Mouse (Mus musculus) embryonic facial prominence, embryonic 13.5 days (tissue): Measurements from ENCODE around the gene Odf2l. TPM values are rescaled to one million over a fixed set of nuclear protein-coding genes. Genes with fewer than 3 reads are reported as not detected.

Experiments used
- ATAC-seq: fragments of 200-750 bp; cut with Nextera tagmentation; 2 replicates; pipeline ENCODE4 v1.8.0; 2017; ENCODE audit warnings: low read depth; ENCODE audit not compliant: insufficient number of reproducible peaks, insufficient read depth, low FRiP score, low TSS enrichment
- H3K27ac ChIP-seq: fragments of 300-500 bp; sonication (generic); 2 replicates; pipeline ENCODE4 v1.5.1; 2015; ENCODE audit warnings: moderate library complexity, mild to moderate bottlenecking, inconsistent platforms
- H3K27me3 ChIP-seq: fragments of 300-500 bp; sonication (generic); 2 replicates; pipeline ENCODE4 v1.6.1; 2015; ENCODE audit warnings: mild to moderate bottlenecking, inconsistent platforms
- H3K36me3 ChIP-seq: fragments of 300-500 bp; sonication (generic); 2 replicates; pipeline ENCODE4 v1.6.1; 2015; ENCODE audit warnings: mild to moderate bottlenecking, inconsistent platforms
- H3K4me1 ChIP-seq: fragments of 300-500 bp; sonication (generic); 2 replicates; pipeline ENCODE4 v1.6.1; 2015; ENCODE audit warnings: inconsistent platforms
- H3K4me2 ChIP-seq: fragments of 300-500 bp; sonication (generic); 2 replicates; pipeline ENCODE4 v1.6.1; 2015; ENCODE audit warnings: moderate library complexity, mild to moderate bottlenecking, inconsistent platforms
- H3K4me3 ChIP-seq: fragments of 300-500 bp; sonication (generic); 2 replicates; pipeline ENCODE4 v1.5.1; 2015; ENCODE audit warnings: mild to moderate bottlenecking, inconsistent platforms
- H3K9ac ChIP-seq: fragments of 300-500 bp; sonication (generic); 2 replicates; pipeline ENCODE4 v1.6.1; 2015; ENCODE audit warnings: mild to moderate bottlenecking, inconsistent platforms
- H3K9me3 ChIP-seq: fragments of 300-500 bp; sonication (generic); 2 replicates; pipeline ENCODE4 v1.6.1; 2016; ENCODE audit warnings: inconsistent platforms
- WGBS: fragments of 180-500 bp; shearing (Covaris S2); methylation state at CpG from one replicate; pipeline ENCODE4 v1.1.7; 2015; ENCODE audit warnings: mixed read lengths; 5-methylcytosine and 5-hydroxymethylcytosine counted together
- polyA plus RNA-seq: library from polyadenylated mRNA; unstranded; fragments of >200 nt; fragmentation: Nextera tagmentation; extraction: Ambion mirVana; gene quantifications from 2 replicates; pipeline ENCODE4 v1.2.1, GENCODE M21; 2015

Gene Odf2l
- polyA plus RNA-seq, 1 experiment from 2014 or later, result 18.0 TPM

- H3K4me3 ChIP-seq, result no peak overlapping the region
- H3K27me3 ChIP-seq, result no peaks in the 10 kb centered on the region
- H3K4me2 ChIP-seq, result no peak overlapping the region
- H3K27ac ChIP-seq, result no peak overlapping the region
- no peak overlapping the region for H3K9ac ChIP-seq
- no peaks in the 10 kb centered on the region for H3K36me3 ChIP-seq
- 0 out of 2 replicates have a peak, but pooled peaks cover 3% of the 10 kb centered on the region for H3K9me3 ChIP-seq
- WGBS, result 70% methylated on average over 5 of the region's 5 CpGs
- no peak for ATAC-seq
- no peaks in the 10 kb centered on the region for H3K4me1 ChIP-seq
Observed at GRCm38 (mm10) chr3:145103770-145104169, 14.6 kb upstream of the Odf2l start.

- no peaks in the 10 kb centered on the region for H3K36me3 ChIP-seq
- H3K27me3 ChIP-seq, result no peaks in the 10 kb centered on the region
- no peak overlapping the region for H3K4me3 ChIP-seq
- no peak overlapping the region for H3K27ac ChIP-seq
- H3K9me3 ChIP-seq, result 0 out of 2 replicates have a peak, but pooled peaks cover 3% of the 10 kb centered on the region
- no peaks in the 10 kb centered on the region for H3K4me1 ChIP-seq
- H3K9ac ChIP-seq, result no peak overlapping the region
- no peak for ATAC-seq
- WGBS, result 67% methylated on average over 5 of the region's 5 CpGs
- H3K4me2 ChIP-seq, result no peak overlapping the region
Observed at GRCm38 (mm10) chr3:145105076-145105772, 13.2 kb upstream of the Odf2l start.

GRCm38 (mm10) chr3:145105773-145106504 is 12.4 kb upstream of the Odf2l start:
- 71% methylated on average over 5 of the region's 5 CpGs for WGBS
- ATAC-seq, result no peak
- H3K27me3 ChIP-seq, result no peaks in the 10 kb centered on the region

GRCm38 (mm10) chr3:145115169-145115568 is 3.2 kb upstream of the Odf2l start:
- Histone ChIP-seq H3K4me2 (no peak overlapping the region), H3K27me3 (no peaks in the 10 kb centered on the region), H3K36me3 (no peaks in the 10 kb centered on the region), H3K9ac (no peak overlapping the region), H3K4me3 (no peak overlapping the region), H3K9me3 (no peaks in the 10 kb centered on the region), H3K27ac (no peak overlapping the region), H3K4me1 (peaks cover 14% of the 10 kb centered on the region)
- no peak for ATAC-seq
- WGBS, result 91% methylated on average over 2 of the region's 2 CpGs

More at GRCm38 (mm10) chr3:145105773-145106504, 12.4 kb upstream of the Odf2l start:
- Histone ChIP-seq H3K4me1 (no peaks in the 10 kb centered on the region), H3K36me3 (no peaks in the 10 kb centered on the region), H3K4me2 (no peak overlapping the region), H3K4me3 (no peak overlapping the region), H3K9me3 (0 out of 2 replicates have a peak, but pooled peaks cover 3% of the 10 kb centered on the region), H3K9ac (no peak overlapping the region), H3K27ac (no peak overlapping the region)

GRCm38 (mm10) chr3:145117637-145118036 is 751 bp upstream of the Odf2l start:
- H3K4me3 ChIP-seq, result peak overlapping the region; percentile 75
- peak overlapping the region; percentile 85 for H3K9ac ChIP-seq
- no peaks in the 10 kb centered on the region for H3K27me3 ChIP-seq
- H3K4me1 ChIP-seq, result peaks cover 15% of the 10 kb centered on the region
- H3K36me3 ChIP-seq, result no peaks in the 10 kb centered on the region
- no peaks in the 10 kb centered on the region for H3K9me3 ChIP-seq
- ATAC-seq, result no peak
- peak overlapping the region; percentile 62 for H3K4me2 ChIP-seq
- 84% methylated on average over 10 of the region's 10 CpGs for WGBS
- peak overlapping the region; percentile 97 for H3K27ac ChIP-seq

GRCm38 (mm10) chr3:145119002-145119358 is 592 bp downstream of the Odf2l start:
- peaks cover 15% of the 10 kb centered on the region for H3K4me1 ChIP-seq
- no peaks in the 10 kb centered on the region for H3K9me3 ChIP-seq
- no peak for ATAC-seq
- peak overlapping the region; percentile 75 for H3K4me3 ChIP-seq
- peak overlapping the region; percentile 97 for H3K27ac ChIP-seq
- no peaks in the 10 kb centered on the region for H3K36me3 ChIP-seq
- H3K27me3 ChIP-seq, result no peaks in the 10 kb centered on the region
- WGBS, result 4% methylated on average over 14 of the region's 14 CpGs
- H3K9ac ChIP-seq, result peak overlapping the region; percentile 85
- H3K4me2 ChIP-seq, result peak overlapping the region; percentile 62

- ATAC-seq, result no peak
- H3K36me3 ChIP-seq, result no peaks in the 10 kb centered on the region
- WGBS, result 71% methylated on average over 7 of the region's 7 CpGs
- peaks cover 15% of the 10 kb centered on the region for H3K4me1 ChIP-seq
- no peak overlapping the region for H3K27ac ChIP-seq
- H3K4me2 ChIP-seq, result peak overlapping the region; percentile 62
- peak overlapping the region; percentile 85 for H3K9ac ChIP-seq
- H3K27me3 ChIP-seq, result no peaks in the 10 kb centered on the region
- peak overlapping the region; percentile 75 for H3K4me3 ChIP-seq
- no peaks in the 10 kb centered on the region for H3K9me3 ChIP-seq
Observed at GRCm38 (mm10) chr3:145119425-145119824, 1.0 kb downstream of the Odf2l start.

- Histone ChIP-seq H3K27me3 (no peaks in the 10 kb centered on the region), H3K4me1 (no peaks in the 10 kb centered on the region), H3K36me3 (peaks cover 15% of the 10 kb centered on the region), H3K27ac (no peak overlapping the region), H3K4me2 (no peak overlapping the region), H3K4me3 (no peak overlapping the region), H3K9ac (no peak overlapping the region), H3K9me3 (no peaks in the 10 kb centered on the region)
- no peak for ATAC-seq
- 85% methylated on average over 2 of the region's 2 CpGs for WGBS
Observed at GRCm38 (mm10) chr3:145126618-145127017, 8.2 kb downstream of the Odf2l start.

- Histone ChIP-seq H3K4me3 (no peak overlapping the region), H3K9ac (no peak overlapping the region), H3K36me3 (peaks cover 26% of the 10 kb centered on the region), H3K4me2 (no peak overlapping the region), H3K9me3 (no peaks in the 10 kb centered on the region), H3K27ac (no peak overlapping the region), H3K27me3 (no peaks in the 10 kb centered on the region), H3K4me1 (no peaks in the 10 kb centered on the region)
- no peak for ATAC-seq
Observed at GRCm38 (mm10) chr3:145129356-145129755, 11.0 kb downstream of the Odf2l start.

- H3K36me3 ChIP-seq, result peaks cover 29% of the 10 kb centered on the region
- WGBS, result 28% methylated on average over 3 of the region's 3 CpGs
- H3K27ac ChIP-seq, result no peak overlapping the region
- no peak overlapping the region for H3K4me3 ChIP-seq
- H3K4me1 ChIP-seq, result no peaks in the 10 kb centered on the region
- ATAC-seq, result no peak
- no peaks in the 10 kb centered on the region for H3K27me3 ChIP-seq
- H3K9ac ChIP-seq, result no peak overlapping the region
- no peak overlapping the region for H3K4me2 ChIP-seq
- no peaks in the 10 kb centered on the region for H3K9me3 ChIP-seq
Observed at GRCm38 (mm10) chr3:145131210-145131868, 13.0 kb downstream of the Odf2l start.

GRCm38 (mm10) chr3:145140236-145140635 is 21.8 kb downstream of the Odf2l start:
- Histone ChIP-seq H3K27me3 (no peaks in the 10 kb centered on the region), H3K27ac (no peak overlapping the region), H3K4me2 (no peak overlapping the region), H3K9ac (no peak overlapping the region), H3K4me3 (no peak overlapping the region), H3K4me1 (no peaks in the 10 kb centered on the region), H3K36me3 (peaks cover 19% of the 10 kb centered on the region), H3K9me3 (no peaks in the 10 kb centered on the region)
- no peak for ATAC-seq
- 78% methylated on average over 4 of the region's 4 CpGs for WGBS

- H3K36me3 ChIP-seq, result peaks cover 20% of the 10 kb centered on the region
- no peaks in the 10 kb centered on the region for H3K27me3 ChIP-seq
- no peak for ATAC-seq
- no peaks in the 10 kb centered on the region for H3K4me1 ChIP-seq
- no peak overlapping the region for H3K4me3 ChIP-seq
- H3K9me3 ChIP-seq, result no peaks in the 10 kb centered on the region
- no peak overlapping the region for H3K9ac ChIP-seq
- no peak overlapping the region for H3K27ac ChIP-seq
- no peak overlapping the region for H3K4me2 ChIP-seq
Observed at GRCm38 (mm10) chr3:145142925-145143324, 24.5 kb downstream of the Odf2l start.
